Mouse (Mus musculus) ES-E14 (cell line): Measurements from ENCODE around the gene Bloc1s3. TPM values are rescaled to one million over a fixed set of nuclear protein-coding genes. Genes with fewer than 3 reads are reported as not detected.

Source experiments
- DNase-seq: peaks from one replicate; pipeline ENCODE4 v3.0.0-alpha.2; 2013; ENCODE audit warnings: low read depth, low spot score
- H3K27ac ChIP-seq: 2 replicates; pipeline ENCODE4 v1.5.1; 2012; ENCODE audit warnings: low read depth, mild to moderate bottlenecking, low read length, moderate library complexity, mixed read lengths; ENCODE audit not compliant: poor library complexity, insufficient read depth, severe bottlenecking
- H3K36me3 ChIP-seq: 2 replicates; pipeline ENCODE4 v1.6.1; 2012; ENCODE audit warnings: mild to moderate bottlenecking, low read length, moderate library complexity, mixed read lengths; ENCODE audit not compliant: control insufficient read depth, poor library complexity, insufficient read depth, severe bottlenecking
- H3K4me1 ChIP-seq, 2 experiments: fragments of 150-350 bp in 1 of 2; sonication (generic) in 1 of 2; 2 replicates each; pipeline ENCODE4 v1.6.1; 2012; ENCODE audit warnings: low read length in 2 of 2, mild to moderate bottlenecking in 1 of 2, mixed read lengths in 1 of 2; ENCODE audit not compliant: control insufficient read depth in 2 of 2, insufficient read depth in 2 of 2, poor library complexity in 1 of 2
- H3K4me3 ChIP-seq, 2 experiments: fragments of 150-350 bp in 1 of 2; sonication (generic) in 1 of 2; 2 replicates each; pipeline ENCODE4 v1.5.1; 2012; ENCODE audit warnings: low read length in 2 of 2, low read depth in 1 of 2, mild to moderate bottlenecking in 1 of 2, mixed read lengths in 1 of 2; ENCODE audit not compliant: insufficient read depth in 1 of 2, poor library complexity in 1 of 2, severe bottlenecking in 1 of 2
- H3K9ac ChIP-seq: 2 replicates; pipeline ENCODE4 v1.6.1; 2012; ENCODE audit warnings: low read depth, mild to moderate bottlenecking, low read length, mixed read lengths; ENCODE audit not compliant: poor library complexity, insufficient read depth, severe bottlenecking
- H3K9me3 ChIP-seq: fragments of 150-350 bp; sonication (generic); 2 replicates; pipeline ENCODE4 v1.6.1; 2012; ENCODE audit warnings: low read depth, mild to moderate bottlenecking, low read length; ENCODE audit not compliant: control insufficient read depth, insufficient read depth
- CHD2 ChIP-seq: IDR thresholded peaks from 2 replicates; pipeline ENCODE4 v1.6.1; 2014; ENCODE audit warnings: mild to moderate bottlenecking, low read depth, low read length, inconsistent platforms
- HCFC1 ChIP-seq: IDR thresholded peaks from 2 replicates; pipeline ENCODE4 v1.6.1; 2012; ENCODE audit warnings: low read length, inconsistent platforms, borderline replicate concordance; ENCODE audit not compliant: insufficient read depth
- MAFK ChIP-seq: IDR thresholded peaks from 2 replicates; pipeline ENCODE4 v1.6.1; 2014; ENCODE audit warnings: mild to moderate bottlenecking, low read depth, low read length, inconsistent platforms; ENCODE audit not compliant: insufficient read depth
- ZC3H11A ChIP-seq: IDR thresholded peaks from 2 replicates; pipeline ENCODE4 v1.6.1; 2012; ENCODE audit warnings: low read depth, mild to moderate bottlenecking, inconsistent platforms, low read length, borderline replicate concordance
- ZNF384 ChIP-seq: IDR thresholded peaks from 2 replicates; pipeline ENCODE4 v1.6.1; 2012; ENCODE audit warnings: low read depth, low read length, inconsistent platforms
- in situ Hi-C, 2 experiments: fragments of 600-800 bp; cut with MboI; formaldehyde crosslinking; loops; one replicate each; pipeline ENCODE4 v1.15.1; 2025; ENCODE audit warnings: low sequenced_read_pairs in 2 of 2, inconsistent platforms in 1 of 2; ENCODE audit not compliant: unreplicated experiment in 2 of 2
- total RNA-seq: library from RNA; depleted of rRNA; stranded (reverse); fragments of 300-350 nt; gene quantifications from 2 replicates; pipeline ENCODE4 v1.2.3, GENCODE M21; 2012

Bloc1s3 gene
- total RNA-seq, 1 experiment = 3.1 TPM

- peaks cover 0 to 14% of the 10 kb centered on the region in 2 experiments; a peak in 2 of 4 replicates for H3K4me1 ChIP-seq
- in situ Hi-C loops = no loop called here
- no peaks in the 10 kb centered on the region for H3K36me3 ChIP-seq
- H3K27ac ChIP-seq = peak overlapping the region; percentile 3; the same call in 1 of the 2 replicates
- H3K9me3 ChIP-seq = no peaks in the 10 kb centered on the region
- no peak overlapping the region for H3K4me3 ChIP-seq
- no peak for DNase-seq
- no peak overlapping the region for H3K9ac ChIP-seq
- TF ChIP-seq MAFK = no peak
- no peak for TF ChIP-seq HCFC1
- TF ChIP-seq ZC3H11A = no peak
- TF ChIP-seq CHD2 = no peak
- TF ChIP-seq ZNF384 = no peak
These were observed 7.5 kb downstream of the Bloc1s3 start for GRCm38 (mm10) chr7:19500420-19501363.

GRCm38 (mm10) chr7:19498326-19498725, 9.8 kb downstream of the Bloc1s3 start:
- TF ChIP-seq MAFK (no peak), ZNF384 (no peak), HCFC1 (no peak), CHD2 (no peak), ZC3H11A (no peak)
- H3K4me1 ChIP-seq = peaks cover 0 to 15% of the 10 kb centered on the region in 2 experiments; a peak in 3 of 4 replicates
- H3K27ac ChIP-seq = no peak overlapping the region
- H3K36me3 ChIP-seq = no peaks in the 10 kb centered on the region
- no peak overlapping the region for H3K4me3 ChIP-seq
- no peaks in the 10 kb centered on the region for H3K9me3 ChIP-seq
- no peak overlapping the region for H3K9ac ChIP-seq
- in situ Hi-C loops = no loop called here
- no peak for DNase-seq

DNA sequence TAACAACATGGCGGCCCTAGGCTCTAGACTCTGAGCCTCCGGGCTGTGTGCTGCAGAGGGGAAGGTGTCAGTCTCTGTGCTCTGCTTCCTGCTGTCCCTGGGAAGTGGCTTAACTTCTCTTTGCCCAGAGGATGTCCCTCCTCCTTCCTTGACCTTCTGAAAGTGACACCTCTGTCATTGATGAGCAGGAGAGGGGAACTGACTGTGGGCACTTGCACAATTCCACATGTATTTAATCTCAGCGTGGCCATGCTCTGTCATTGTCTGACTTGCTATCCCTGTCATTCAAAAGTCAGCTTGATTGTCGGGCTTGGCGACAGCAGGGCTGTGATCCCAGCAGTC, 12.0 kb downstream of the Bloc1s3 start:
- DNase-seq = no peak
- H3K36me3 ChIP-seq = no peaks in the 10 kb centered on the region
- TF ChIP-seq CHD2 (no peak), HCFC1 (no peak), ZC3H11A (no peak), MAFK (no peak), ZNF384 (no peak)
- in situ Hi-C loops = no loop called here
- no peak overlapping the region for H3K27ac ChIP-seq
- H3K4me1 ChIP-seq = peaks cover 0 to 15% of the 10 kb centered on the region in 2 experiments; a peak in 3 of 4 replicates
- H3K9me3 ChIP-seq = no peaks in the 10 kb centered on the region
- H3K4me3 ChIP-seq = no peak overlapping the region
- H3K9ac ChIP-seq = no peak overlapping the region

DNA sequence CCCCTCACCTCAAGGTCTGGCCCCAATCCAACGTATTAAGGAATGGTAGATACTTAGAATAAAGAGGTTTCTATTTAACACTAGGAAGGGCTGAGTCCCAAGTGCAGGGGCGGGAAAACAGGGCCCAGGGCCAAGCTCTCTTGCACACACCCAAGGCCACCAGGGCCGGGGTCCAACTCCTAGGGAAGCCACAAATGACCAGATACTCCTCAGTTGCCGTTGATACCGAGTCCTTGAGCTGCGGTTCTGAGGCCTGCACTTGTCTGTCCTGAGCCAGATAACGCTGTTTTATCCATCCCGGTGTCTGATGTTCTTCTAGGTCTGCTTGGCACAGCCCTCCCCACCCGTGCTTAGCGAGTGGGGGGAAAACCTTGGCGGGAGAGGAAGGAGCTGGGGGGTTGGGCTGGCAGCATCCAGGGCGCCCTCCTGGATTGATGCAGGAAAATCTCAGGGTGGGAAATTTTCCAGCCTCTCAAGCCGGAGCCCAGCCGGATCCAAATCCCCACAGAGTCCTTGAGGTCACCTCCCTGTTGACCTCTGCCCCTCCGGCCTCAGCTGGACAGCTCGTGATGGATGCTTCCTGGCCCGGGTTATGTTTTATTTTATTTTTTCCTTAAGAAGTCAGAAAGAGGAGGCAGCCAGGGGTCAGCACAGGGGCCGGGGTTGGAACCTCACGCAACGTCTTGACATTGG, 12.5 kb downstream of the Bloc1s3 start:
- Histone ChIP-seq H3K4me1 (peaks cover 0 to 15% of the 10 kb centered on the region in 2 experiments; a peak in 3 of 4 replicates), H3K9ac (no peak overlapping the region), H3K9me3 (no peaks in the 10 kb centered on the region), H3K36me3 (no peaks in the 10 kb centered on the region), H3K4me3 (no peak overlapping the region), H3K27ac (no peak overlapping the region)
- in situ Hi-C loops = no loop called here
- TF ChIP-seq MAFK = no peak
- TF ChIP-seq HCFC1 = no peak
- TF ChIP-seq CHD2 = no peak
- no peak for TF ChIP-seq ZNF384
- TF ChIP-seq ZC3H11A = no peak
- DNase-seq = no peak
